Mouse (Mus musculus) liver, postnatal 0 days (tissue): ENCODE measurements around the gene Fate1. TPM values are rescaled to one million over a fixed set of nuclear protein-coding genes. Genes with fewer than 3 reads are reported as not detected.

Experiments
- ATAC-seq: fragments of 200-750 bp; cut with Nextera tagmentation; 2 replicates; pipeline ENCODE4 v1.8.0; 2017; ENCODE audit warnings: mild to moderate bottlenecking, moderate library complexity
- DNase-seq: peaks from one replicate; pipeline ENCODE4 v3.0.0-alpha.2; 2016
- H3K27ac ChIP-seq: fragments of 300-500 bp; sonication (generic); 2 replicates; pipeline ENCODE4 v1.5.1; 2014; ENCODE audit warnings: antibody characterized with exemption, moderate library complexity, mild to moderate bottlenecking, low read depth
- H3K27me3 ChIP-seq: fragments of 300-500 bp; sonication (generic); 2 replicates; pipeline ENCODE4 v1.6.1; 2014; ENCODE audit warnings: low read length, control low read depth, mixed read lengths; ENCODE audit not compliant: insufficient read depth
- H3K36me3 ChIP-seq: fragments of 300-500 bp; sonication (generic); replicated peaks from 2 replicates; pipeline ENCODE4 v1.6.1; 2014; ENCODE audit warnings: mild to moderate bottlenecking, control low read depth, low read length, moderate library complexity, mixed read lengths; ENCODE audit not compliant: insufficient read depth
- H3K4me1 ChIP-seq: fragments of 300-500 bp; sonication (generic); 2 replicates; pipeline ENCODE4 v1.6.1; 2014; ENCODE audit warnings: antibody characterized with exemption, mild to moderate bottlenecking, control low read depth; ENCODE audit not compliant: insufficient read depth
- H3K4me2 ChIP-seq: fragments of 300-500 bp; sonication (generic); 2 replicates; pipeline ENCODE4 v1.6.1; 2014; ENCODE audit warnings: low read depth, mild to moderate bottlenecking, low read length, moderate library complexity, mixed read lengths
- H3K4me3 ChIP-seq: fragments of 300-500 bp; sonication (generic); 2 replicates; pipeline ENCODE4 v1.5.1; 2014; ENCODE audit warnings: low read depth, low read length
- H3K9ac ChIP-seq: fragments of 300-500 bp; sonication (generic); replicated peaks from 2 replicates; pipeline ENCODE4 v1.6.1; 2014; ENCODE audit warnings: mild to moderate bottlenecking, moderate library complexity
- H3K9me3 ChIP-seq: fragments of 300-500 bp; sonication (generic); 2 replicates; pipeline ENCODE4 v1.6.1; 2016; ENCODE audit warnings: mild to moderate bottlenecking, control low read depth, low read length, mixed read lengths
- CTCF ChIP-seq: sonication (generic); IDR thresholded peaks from 2 replicates; pipeline ENCODE4 v1.5.1; 2016; ENCODE audit warnings: antibody characterized with exemption, low read depth
- EP300 ChIP-seq: IDR thresholded peaks from 2 replicates; pipeline ENCODE4 v1.6.1; 2016; ENCODE audit warnings: antibody characterized with exemption, low read depth, mild to moderate bottlenecking
- WGBS: fragments of 180-500 bp; shearing (Covaris S2); extraction: QIAGEN DNeasy Blood & Tissue Kit; methylation state at CpG from one replicate; pipeline ENCODE4 v1.1.7; 2014; ENCODE audit not compliant: insufficient replicate concordance; 5-methylcytosine and 5-hydroxymethylcytosine counted together
- polyA plus RNA-seq: library from polyadenylated mRNA; unstranded; fragments of >200 nt; fragmentation: Nextera tagmentation; extraction: Ambion mirVana; gene quantifications from 2 replicates; pipeline ENCODE4 v1.2.1, GENCODE M21; 2015

Gene Fate1
- polyA plus RNA-seq, 1 experiment from 2014 or later: not detected

- H3K9me3 ChIP-seq: no peaks in the 10 kb centered on the region
- H3K4me1 ChIP-seq: no peaks in the 10 kb centered on the region
- ATAC-seq: no peak
These were observed 18.8 kb downstream of the Fate1 start, which contains the start of gene Cnga2 for GRCm38 (mm10) chrX:71991549-71991948. Gene Cnga2 (plus strand): TSS chrX:71991849.

GRCm38 (mm10) chrX:71995972-71996371, 23.2 kb downstream of the Fate1 start:
- ATAC-seq (no peak), DNase-seq (no peak)
- 42% methylated on average over 1 of the region's 1 CpGs for WGBS

More at GRCm38 (mm10) chrX:71991549-71991948, 18.8 kb downstream of the Fate1 start, which contains the start of gene Cnga2:
- no peak for TF ChIP-seq EP300
- TF ChIP-seq CTCF: no peak
- no peak within 1 kb of the TSS for H3K4me2 ChIP-seq
- no peak within 1 kb of the TSS for H3K9ac ChIP-seq
- no peak within 1 kb of the TSS for H3K4me3 ChIP-seq
- H3K36me3 ChIP-seq: no peaks in the 10 kb centered on the region
- 71% methylated on average over 3 of the region's 3 CpGs for WGBS
- no peak within 1 kb of the TSS for H3K27ac ChIP-seq
- no peaks in the 10 kb centered on the region for H3K27me3 ChIP-seq
- no peak for DNase-seq

GRCm38 (mm10) chrX:72009930-72010329, 37.1 kb downstream of the Fate1 start:
- no peak overlapping the region for H3K4me2 ChIP-seq
- H3K9ac ChIP-seq: no peak overlapping the region
- no peaks in the 10 kb centered on the region for H3K9me3 ChIP-seq
- ATAC-seq (no peak), DNase-seq (no peak)
- H3K27me3 ChIP-seq: no peaks in the 10 kb centered on the region
- H3K4me3 ChIP-seq: no peak overlapping the region
- TF ChIP-seq EP300: no peak
- no peak for TF ChIP-seq CTCF
- H3K27ac ChIP-seq: no peak overlapping the region
- no peaks in the 10 kb centered on the region for H3K36me3 ChIP-seq
- H3K4me1 ChIP-seq: no peaks in the 10 kb centered on the region

More at GRCm38 (mm10) chrX:71995972-71996371, 23.2 kb downstream of the Fate1 start:
- no peak overlapping the region for H3K27ac ChIP-seq
- TF ChIP-seq CTCF: no peak
- H3K4me1 ChIP-seq: no peaks in the 10 kb centered on the region
- no peaks in the 10 kb centered on the region for H3K36me3 ChIP-seq
- H3K9ac ChIP-seq: no peak overlapping the region
- no peaks in the 10 kb centered on the region for H3K27me3 ChIP-seq
- H3K4me2 ChIP-seq: no peak overlapping the region
- H3K4me3 ChIP-seq: no peak overlapping the region
- no peaks in the 10 kb centered on the region for H3K9me3 ChIP-seq

GRCm38 (mm10) chrX:72012236-72012635, 39.5 kb downstream of the Fate1 start:
- WGBS: 54% methylated on average over 9 of the region's 9 CpGs
- TF ChIP-seq EP300 (no peak), CTCF (no peak)
- Histone ChIP-seq H3K27me3 (no peaks in the 10 kb centered on the region), H3K4me3 (no peak overlapping the region), H3K27ac (no peak overlapping the region), H3K4me1 (no peaks in the 10 kb centered on the region), H3K36me3 (no peaks in the 10 kb centered on the region), H3K4me2 (no peak overlapping the region), H3K9me3 (no peaks in the 10 kb centered on the region), H3K9ac (no peak overlapping the region)
- DNase-seq (peak; percentile 11), ATAC-seq (no peak)

- 31% methylated on average over 3 of the region's 3 CpGs for WGBS
- TF ChIP-seq CTCF: peak; percentile 54
- TF ChIP-seq EP300: no peak
These were observed 40.0 kb downstream of the Fate1 start for GRCm38 (mm10) chrX:72012804-72013203.

GRCm38 (mm10) chrX:72022241-72022640, 49.5 kb downstream of the Fate1 start:
- Histone ChIP-seq H3K4me2 (no peak overlapping the region), H3K4me1 (no peaks in the 10 kb centered on the region)
- DNase-seq: no peak

More at GRCm38 (mm10) chrX:72012804-72013203, 40.0 kb downstream of the Fate1 start:
- no peaks in the 10 kb centered on the region for H3K36me3 ChIP-seq
- no peak overlapping the region for H3K9ac ChIP-seq
- no peaks in the 10 kb centered on the region for H3K4me1 ChIP-seq
- no peaks in the 10 kb centered on the region for H3K27me3 ChIP-seq
- no peak overlapping the region for H3K4me3 ChIP-seq
- no peak overlapping the region for H3K27ac ChIP-seq
- no peaks in the 10 kb centered on the region for H3K9me3 ChIP-seq
- DNase-seq (peak; percentile 16), ATAC-seq (no peak)
- H3K4me2 ChIP-seq: no peak overlapping the region

More at GRCm38 (mm10) chrX:72022241-72022640, 49.5 kb downstream of the Fate1 start:
- Histone ChIP-seq H3K4me3 (no peak overlapping the region), H3K9me3 (no peaks in the 10 kb centered on the region), H3K27ac (no peak overlapping the region), H3K9ac (no peak overlapping the region), H3K36me3 (no peaks in the 10 kb centered on the region), H3K27me3 (0 out of 2 replicates have a peak, but pooled peaks cover 4% of the 10 kb centered on the region)
- 70% methylated on average over 1 of the region's 1 CpGs for WGBS
- TF ChIP-seq CTCF (no peak), EP300 (no peak)
- no peak for ATAC-seq
